Mouse (Mus musculus): ENCODE results near the gene Nup214. TPM values are rescaled to one million over a fixed set of nuclear protein-coding genes. Genes with fewer than 3 reads are reported as not detected.

Gene Nup214
- polyA plus RNA-seq, 2 experiments, result 13.5 to 33.6 TPM

DNA sequence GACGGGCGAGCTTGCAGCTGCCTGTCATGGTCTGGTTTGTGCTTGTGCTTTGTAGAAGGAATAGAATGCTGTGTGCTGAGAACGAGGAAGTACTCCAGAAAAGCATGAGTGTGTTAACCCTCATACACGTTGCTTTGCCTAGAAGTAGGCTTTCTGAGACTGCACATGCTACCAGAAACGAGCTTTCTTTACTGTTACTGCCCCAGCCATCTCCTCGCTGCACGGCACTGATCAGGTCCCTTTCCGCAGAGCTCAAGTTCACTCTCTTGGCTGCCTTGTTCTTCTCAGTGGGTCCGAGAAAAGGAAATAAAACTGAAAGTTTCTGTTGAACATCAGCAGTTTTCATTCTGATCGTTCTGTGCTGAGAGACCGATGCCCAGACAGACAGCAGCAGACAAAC, 34.5 kb downstream of the Nup214 start:
- no peak overlapping the region for H3K4me3 ChIP-seq (ENCODE audit: insufficient read depth in 1 of 2, low read depth in 2 of 2, low read length in 2 of 2)
- no peak overlapping the region for H3K4me2 ChIP-seq (ENCODE audit: low read depth)
- WGBS (ENCODE audit: insufficient replicate concordance), result 81% methylated on average over 11 of the region's 11 CpGs
- no peak overlapping the region for H3K9ac ChIP-seq (replicated peaks)
- ATAC-seq (ENCODE audit: insufficient read depth), result no peak
- peaks cover 65% of the 10 kb centered on the region for H3K36me3 ChIP-seq (replicated peaks; ENCODE audit: control insufficient read depth, insufficient read depth, low read depth)
- no peaks in the 10 kb centered on the region for H3K9me3 ChIP-seq (ENCODE audit: control insufficient read depth, low read length)
- H3K27me3 ChIP-seq (ENCODE audit: control insufficient read depth, insufficient read depth, low read length), result no peaks in the 10 kb centered on the region
- DNase-seq (ENCODE audit: low read depth in 3 of 3, low spot score in 3 of 3), result no peak
- TF ChIP-seq EP300 (IDR thresholded peaks at IDR 0.05; ENCODE audit: low read depth), result no peak
- no peak for TF ChIP-seq CTCF (IDR thresholded peaks at IDR 0.05; ENCODE audit: low read depth)
- H3K4me1 ChIP-seq (replicated peaks; ENCODE audit: control insufficient read depth in 2 of 2, insufficient read depth in 2 of 2, low read length in 1 of 2), result no peaks in the 10 kb centered on the region
- H3K27ac ChIP-seq, result no peak overlapping the region

DNA sequence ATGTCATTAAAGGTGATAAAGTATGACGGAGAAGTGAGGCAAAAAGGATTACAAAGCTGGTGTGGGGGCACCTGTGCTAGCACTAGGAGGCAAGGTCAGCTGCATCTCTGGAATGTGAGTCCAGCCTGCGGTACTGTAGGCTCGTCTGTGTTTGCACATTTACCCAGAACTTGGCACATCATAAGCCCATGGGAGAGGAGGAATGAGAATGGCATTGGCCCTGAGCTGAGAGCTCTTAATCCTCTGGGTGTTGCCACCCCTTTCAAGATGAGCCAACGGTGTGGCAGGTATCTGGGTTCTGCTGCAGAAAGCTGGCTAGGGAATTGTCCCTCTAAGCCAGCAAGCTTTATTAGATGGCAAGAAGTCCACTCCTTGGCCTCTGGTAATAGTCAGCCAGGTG, 45.5 kb downstream of the Nup214 start:
- Histone ChIP-seq H3K4me2 (ENCODE audit: low read depth) (no peak overlapping the region), H3K27me3 (ENCODE audit: control insufficient read depth, insufficient read depth, low read length) (no peaks in the 10 kb centered on the region), H3K27ac (no peak overlapping the region), H3K4me1 (replicated peaks; ENCODE audit: control insufficient read depth in 2 of 2, insufficient read depth in 2 of 2, low read length in 1 of 2) (peaks cover 3 to 8% of the 10 kb centered on the region in 2 experiments; a peak in 3 of 4 replicates), H3K9ac (replicated peaks) (no peak overlapping the region), H3K4me3 (ENCODE audit: insufficient read depth in 1 of 2, low read depth in 2 of 2, low read length in 2 of 2) (no peak overlapping the region), H3K9me3 (ENCODE audit: control insufficient read depth, low read length) (no peaks in the 10 kb centered on the region), H3K36me3 (replicated peaks; ENCODE audit: control insufficient read depth, insufficient read depth, low read depth) (peaks cover 46% of the 10 kb centered on the region)
- TF ChIP-seq CTCF (IDR thresholded peaks at IDR 0.05; ENCODE audit: low read depth) (no peak), EP300 (IDR thresholded peaks at IDR 0.05; ENCODE audit: low read depth) (no peak)
- no peak for DNase-seq (ENCODE audit: low read depth in 3 of 3, low spot score in 3 of 3)
- ATAC-seq (ENCODE audit: insufficient read depth), result no peak
- WGBS (ENCODE audit: insufficient replicate concordance), result 80% methylated on average over 4 of the region's 4 CpGs

DNA sequence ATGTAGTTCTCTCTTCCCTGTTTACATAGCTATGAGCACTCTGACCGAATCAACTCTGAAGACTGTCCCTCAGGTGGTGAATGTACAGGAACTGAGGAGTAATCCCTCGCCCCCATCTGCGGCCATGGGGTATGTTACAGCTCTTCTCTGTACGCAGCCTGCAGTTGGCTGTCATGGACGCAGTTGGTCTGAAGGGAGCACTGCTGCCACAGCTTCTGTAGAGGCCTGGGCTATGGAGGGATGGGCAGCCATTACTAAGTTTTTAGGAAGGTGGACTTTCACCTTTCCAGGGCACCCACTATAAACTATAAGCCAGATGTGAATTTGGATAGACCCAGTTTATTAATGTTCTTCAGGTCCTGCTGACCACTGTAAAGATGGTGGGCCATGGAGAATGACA, 46.0 kb downstream of the Nup214 start:
- Histone ChIP-seq H3K9ac (replicated peaks) (no peak overlapping the region), H3K36me3 (replicated peaks; ENCODE audit: control insufficient read depth, insufficient read depth, low read depth) (peaks cover 48% of the 10 kb centered on the region), H3K9me3 (ENCODE audit: control insufficient read depth, low read length) (no peaks in the 10 kb centered on the region), H3K27me3 (ENCODE audit: control insufficient read depth, insufficient read depth, low read length) (no peaks in the 10 kb centered on the region), H3K4me3 (ENCODE audit: insufficient read depth in 1 of 2, low read depth in 2 of 2, low read length in 2 of 2) (no peak overlapping the region), H3K4me2 (ENCODE audit: low read depth) (no peak overlapping the region), H3K4me1 (replicated peaks; ENCODE audit: control insufficient read depth in 2 of 2, insufficient read depth in 2 of 2, low read length in 1 of 2) (peaks cover 3 to 8% of the 10 kb centered on the region in 2 experiments; a peak in 3 of 4 replicates), H3K27ac (no peak overlapping the region)
- no peak for DNase-seq (ENCODE audit: low read depth in 3 of 3, low spot score in 3 of 3)
- no peak for TF ChIP-seq EP300 (IDR thresholded peaks at IDR 0.05; ENCODE audit: low read depth)
- no peak; the same call in 1 of the 2 replicates for TF ChIP-seq CTCF (IDR thresholded peaks at IDR 0.05; ENCODE audit: low read depth)
- ATAC-seq (ENCODE audit: insufficient read depth), result no peak
- WGBS (ENCODE audit: insufficient replicate concordance), result 87% methylated on average over 5 of the region's 5 CpGs

DNA sequence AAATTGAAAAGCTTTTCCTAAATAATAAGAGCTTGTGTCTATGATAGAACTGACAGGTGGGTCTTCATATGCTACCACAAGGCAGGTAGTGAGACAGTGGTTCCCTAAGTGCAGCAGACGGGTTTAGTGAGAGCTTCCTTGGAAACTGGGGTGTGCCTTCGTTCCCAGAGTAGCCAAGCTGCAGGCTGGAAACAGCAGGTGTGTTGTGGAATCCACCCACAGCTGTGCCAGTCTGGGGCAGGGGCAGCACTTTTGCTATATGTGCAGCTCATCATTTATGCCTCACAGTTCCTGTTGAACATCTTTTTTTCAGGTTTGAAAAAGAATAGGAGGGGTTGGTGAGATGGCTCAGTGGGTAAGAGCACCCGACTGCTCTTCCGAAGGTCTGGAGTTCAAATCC, 50.1 kb downstream of the Nup214 start:
- DNase-seq (ENCODE audit: low read depth in 3 of 3, low spot score in 3 of 3) (no peak), ATAC-seq (ENCODE audit: insufficient read depth) (no peak)
- peaks cover 3 to 8% of the 10 kb centered on the region in 2 experiments; a peak in 3 of 4 replicates for H3K4me1 ChIP-seq (replicated peaks; ENCODE audit: control insufficient read depth in 2 of 2, insufficient read depth in 2 of 2, low read length in 1 of 2)
- peaks cover 51% of the 10 kb centered on the region for H3K36me3 ChIP-seq (replicated peaks; ENCODE audit: control insufficient read depth, insufficient read depth, low read depth)
- TF ChIP-seq CTCF (IDR thresholded peaks at IDR 0.05; ENCODE audit: low read depth), result no peak
- no peak for TF ChIP-seq EP300 (IDR thresholded peaks at IDR 0.05; ENCODE audit: low read depth)
- H3K27me3 ChIP-seq (ENCODE audit: control insufficient read depth, insufficient read depth, low read length), result no peaks in the 10 kb centered on the region
- no peak overlapping the region for H3K9ac ChIP-seq (replicated peaks)
- WGBS (ENCODE audit: insufficient replicate concordance), result 84% methylated on average over 4 of the region's 4 CpGs
- H3K4me3 ChIP-seq (ENCODE audit: insufficient read depth in 1 of 2, low read depth in 2 of 2, low read length in 2 of 2), result no peak overlapping the region
- no peak overlapping the region for H3K4me2 ChIP-seq (ENCODE audit: low read depth)
- no peaks in the 10 kb centered on the region for H3K9me3 ChIP-seq (ENCODE audit: control insufficient read depth, low read length)
- no peak overlapping the region for H3K27ac ChIP-seq

DNA sequence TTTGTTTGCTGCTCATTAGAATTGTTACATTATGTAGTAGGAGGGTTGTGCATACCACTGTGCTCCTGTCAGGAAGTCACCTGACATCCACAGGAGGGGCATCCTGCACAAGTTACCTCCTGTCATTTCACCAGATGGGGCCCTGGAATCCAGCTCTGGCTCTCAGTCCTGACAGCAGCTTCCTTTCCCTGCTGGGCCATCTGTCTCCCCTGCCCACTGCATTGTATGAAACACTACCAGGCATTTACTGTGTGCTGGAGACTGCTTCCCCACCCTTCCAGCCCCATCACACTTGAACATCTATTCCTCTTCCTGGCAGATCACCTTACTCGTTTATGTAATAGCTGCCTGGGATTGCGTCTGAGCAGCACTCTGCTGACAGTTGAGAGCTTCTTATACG, 55.4 kb downstream of the Nup214 start:
- Histone ChIP-seq H3K4me2 (ENCODE audit: low read depth) (no peak overlapping the region), H3K27me3 (ENCODE audit: control insufficient read depth, insufficient read depth, low read length) (no peaks in the 10 kb centered on the region), H3K9ac (replicated peaks) (no peak overlapping the region), H3K36me3 (replicated peaks; ENCODE audit: control insufficient read depth, insufficient read depth, low read depth) (peaks cover 55% of the 10 kb centered on the region), H3K4me1 (replicated peaks; ENCODE audit: control insufficient read depth in 2 of 2, insufficient read depth in 2 of 2, low read length in 1 of 2) (no peaks in the 10 kb centered on the region), H3K4me3 (ENCODE audit: insufficient read depth in 1 of 2, low read depth in 2 of 2, low read length in 2 of 2) (no peak overlapping the region), H3K9me3 (ENCODE audit: control insufficient read depth, low read length) (no peaks in the 10 kb centered on the region), H3K27ac (no peak overlapping the region)
- DNase-seq (ENCODE audit: low read depth in 3 of 3, low spot score in 3 of 3) (no peak), ATAC-seq (ENCODE audit: insufficient read depth) (no peak)
- no peak for TF ChIP-seq CTCF (IDR thresholded peaks at IDR 0.05; ENCODE audit: low read depth)
- no peak for TF ChIP-seq EP300 (IDR thresholded peaks at IDR 0.05; ENCODE audit: low read depth)
- WGBS (ENCODE audit: insufficient replicate concordance), result 61% methylated on average over 3 of the region's 3 CpGs

Measured in liver, embryonic 14.5 days (tissue).